Mouse (Mus musculus): Measurements from ENCODE around the gene Itpr3. TPM values are rescaled to one million over a fixed set of nuclear protein-coding genes. Genes with fewer than 3 reads are reported as not detected.
A peak's percentile ranks its signal among the peaks of the same experiment; 100 is the strongest.

Gene Itpr3
- polyA plus RNA-seq, 1 experiment, result 12.5 TPM

DNA sequence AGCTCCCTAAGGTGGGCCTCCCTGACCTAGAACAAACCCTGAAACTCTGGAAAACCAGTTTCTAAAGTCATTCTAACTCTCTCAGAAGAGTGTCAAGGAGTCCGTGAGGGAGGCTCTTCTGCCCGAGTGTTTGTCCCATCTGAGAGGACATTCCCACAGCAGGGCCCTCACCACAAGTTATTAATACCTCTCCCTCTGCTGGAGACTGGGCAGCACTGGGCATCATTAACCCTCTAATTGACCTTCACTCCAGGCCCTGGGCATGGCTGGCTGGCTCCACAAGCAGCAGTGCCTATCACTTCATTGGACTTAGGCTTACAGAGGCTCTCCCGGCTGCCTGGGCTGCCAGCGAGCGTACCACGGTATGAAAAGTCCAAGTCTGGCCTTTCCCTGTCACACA is 101.3 kb downstream of the Itpr3 start:
- Histone ChIP-seq H3K4me1 (ENCODE audit: control insufficient read depth, insufficient read depth, low read length) (peaks cover 1% of the 10 kb centered on the region), H3K4me3 (replicated peaks; ENCODE audit: control insufficient read depth, low read depth, low read length) (no peak overlapping the region), H3K27ac (ENCODE audit: control insufficient read depth, insufficient read depth, low read depth, low read length, poor library complexity) (no peak overlapping the region)
- no peak for TF ChIP-seq POLR2A (IDR thresholded peaks at IDR 0.05; ENCODE audit: borderline replicate concordance, control insufficient read depth, low read depth, low read length)
- TF ChIP-seq CTCF (IDR thresholded peaks at IDR 0.05; ENCODE audit: control insufficient read depth, insufficient read depth, low read length), result no peak
- WGBS, result 93% methylated on average over 6 of the region's 6 CpGs

DNA sequence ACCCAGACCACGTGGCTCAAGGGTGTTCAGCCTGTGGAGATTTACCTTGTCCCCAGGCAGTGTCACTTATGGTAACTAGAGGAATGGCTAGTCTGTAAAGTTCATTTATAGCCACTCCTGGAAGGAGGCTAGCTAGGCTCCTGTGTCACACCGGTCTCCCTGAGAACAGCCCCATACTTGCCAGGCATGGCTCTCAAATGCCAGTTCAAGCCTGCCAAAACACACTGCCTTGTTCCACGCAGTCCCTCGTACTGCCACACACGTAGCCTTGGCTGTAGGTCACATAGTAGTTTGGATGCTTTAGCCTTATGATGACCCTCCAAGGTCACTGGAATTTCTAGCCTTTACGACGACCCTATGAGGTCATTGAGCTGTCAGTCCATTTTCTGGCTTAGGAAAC is 102.1 kb downstream of the Itpr3 start:
- H3K27ac ChIP-seq (ENCODE audit: control insufficient read depth, insufficient read depth, low read depth, low read length, poor library complexity), result no peak overlapping the region
- H3K4me3 ChIP-seq (replicated peaks; ENCODE audit: control insufficient read depth, low read depth, low read length), result no peak overlapping the region
- TF ChIP-seq POLR2A (IDR thresholded peaks at IDR 0.05; ENCODE audit: borderline replicate concordance, control insufficient read depth, low read depth, low read length) (no peak), CTCF (IDR thresholded peaks at IDR 0.05; ENCODE audit: control insufficient read depth, insufficient read depth, low read length) (no peak)
- WGBS, result 77% methylated on average over 7 of the region's 7 CpGs
- H3K4me1 ChIP-seq (ENCODE audit: control insufficient read depth, insufficient read depth, low read length), result no peaks in the 10 kb centered on the region

DNA sequence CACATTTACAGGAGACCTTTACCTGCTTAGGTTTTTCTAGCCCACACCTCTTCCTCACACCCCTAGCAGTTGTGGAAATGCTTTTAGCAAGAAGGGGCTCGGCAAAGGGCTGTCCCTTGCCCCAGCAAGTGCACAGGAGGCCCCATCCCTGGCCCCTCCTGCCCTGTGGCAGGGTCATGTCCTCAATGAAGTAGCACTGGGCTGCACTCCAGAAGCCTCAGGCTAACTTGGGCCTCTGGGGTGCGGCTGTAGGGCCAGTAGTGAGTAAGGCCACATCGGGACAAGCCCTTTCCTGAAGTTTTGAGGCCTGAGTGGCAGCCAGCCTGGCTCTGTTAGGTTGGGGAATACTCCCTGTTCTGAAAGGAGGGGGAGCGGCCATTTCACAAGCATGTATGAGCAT is 103.8 kb downstream of the Itpr3 start:
- 50% methylated on average over 4 of the region's 4 CpGs for WGBS
- H3K27ac ChIP-seq (ENCODE audit: control insufficient read depth, insufficient read depth, low read depth, low read length, poor library complexity), result no peak overlapping the region
- no peaks in the 10 kb centered on the region for H3K4me1 ChIP-seq (ENCODE audit: control insufficient read depth, insufficient read depth, low read length)
- TF ChIP-seq POLR2A (IDR thresholded peaks at IDR 0.05; ENCODE audit: borderline replicate concordance, control insufficient read depth, low read depth, low read length) (no peak), CTCF (IDR thresholded peaks at IDR 0.05; ENCODE audit: control insufficient read depth, insufficient read depth, low read length) (no peak)
- H3K4me3 ChIP-seq (replicated peaks; ENCODE audit: control insufficient read depth, low read depth, low read length), result no peak overlapping the region

DNA sequence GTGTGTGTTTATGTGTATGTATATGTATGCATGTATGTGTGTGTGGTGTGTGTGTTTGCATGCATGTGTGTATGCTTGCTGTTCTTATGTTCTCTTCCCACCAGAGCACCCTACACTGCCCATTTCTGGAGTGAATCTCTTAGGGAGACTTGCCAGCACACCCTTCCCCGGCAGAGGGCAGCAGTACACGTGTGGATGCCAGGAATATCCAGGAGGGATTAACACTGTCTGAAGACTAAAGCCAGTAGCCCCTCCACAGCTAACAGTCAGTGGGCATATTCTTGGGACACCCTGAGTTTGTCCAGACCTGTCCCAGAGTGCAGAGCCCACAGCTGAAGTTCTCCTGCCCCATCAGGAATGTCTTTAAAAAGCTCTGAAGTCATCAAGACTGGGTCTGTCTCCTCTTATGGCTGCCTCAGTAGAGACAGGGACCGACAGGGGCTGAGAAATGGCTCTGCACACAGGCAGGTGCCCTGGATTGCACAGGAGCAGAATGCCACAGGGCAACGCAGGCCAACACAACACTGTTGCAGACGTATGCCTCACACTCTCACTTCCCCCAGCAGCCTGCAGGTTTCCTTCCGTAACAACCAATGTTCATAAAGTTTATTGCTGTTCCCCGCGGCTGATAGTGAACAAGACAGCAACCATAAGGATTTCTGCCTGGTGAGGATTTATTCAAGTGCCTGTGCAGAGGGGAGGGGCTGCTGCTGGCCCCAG is 108.1 kb downstream of the Itpr3 start:
- Histone ChIP-seq H3K4me1 (ENCODE audit: control insufficient read depth, insufficient read depth, low read length) (no peaks in the 10 kb centered on the region; the same call in 1 of the 2 replicates), H3K4me3 (replicated peaks; ENCODE audit: control insufficient read depth, low read depth, low read length) (no peak overlapping the region), H3K27ac (ENCODE audit: control insufficient read depth, insufficient read depth, low read depth, low read length, poor library complexity) (0 out of 2 replicates have a peak overlapping the region, but pooled peaks have one; percentile 38)
- 37% methylated on average over 8 of the region's 8 CpGs for WGBS
- TF ChIP-seq CTCF (IDR thresholded peaks at IDR 0.05; ENCODE audit: control insufficient read depth, insufficient read depth, low read length) (peak; percentile 30; the same call in 1 of the 2 replicates), POLR2A (IDR thresholded peaks at IDR 0.05; ENCODE audit: borderline replicate concordance, control insufficient read depth, low read depth, low read length) (no peak)

DNA sequence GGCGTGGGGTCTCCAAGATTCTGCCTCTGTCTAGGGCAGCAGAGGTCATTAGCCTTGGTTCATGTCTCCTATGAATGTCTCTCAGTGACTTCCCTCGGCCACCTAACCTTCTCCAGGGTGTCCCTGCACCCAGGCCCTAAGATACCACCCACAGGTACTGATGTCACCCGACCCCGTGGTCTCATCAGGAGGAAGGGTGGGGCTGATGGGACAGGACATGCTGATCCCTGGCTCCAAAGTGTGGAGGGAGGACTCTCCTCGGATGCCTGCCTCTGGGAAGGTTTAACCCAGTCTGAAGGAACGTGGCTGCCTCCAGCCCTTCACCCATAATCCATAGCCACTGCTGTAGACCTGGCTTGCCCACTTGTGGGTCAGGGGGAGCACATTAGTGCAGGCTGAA is 109.8 kb downstream of the Itpr3 start:
- TF ChIP-seq CTCF (IDR thresholded peaks at IDR 0.05; ENCODE audit: control insufficient read depth, insufficient read depth, low read length), result no peak
- no peak for TF ChIP-seq POLR2A (IDR thresholded peaks at IDR 0.05; ENCODE audit: borderline replicate concordance, control insufficient read depth, low read depth, low read length)
- H3K4me3 ChIP-seq (replicated peaks; ENCODE audit: control insufficient read depth, low read depth, low read length), result no peak overlapping the region
- H3K27ac ChIP-seq (ENCODE audit: control insufficient read depth, insufficient read depth, low read depth, low read length, poor library complexity), result no peak overlapping the region
- WGBS, result 82% methylated on average over 6 of the region's 6 CpGs
- no peaks in the 10 kb centered on the region; the same call in 1 of the 2 replicates for H3K4me1 ChIP-seq (ENCODE audit: control insufficient read depth, insufficient read depth, low read length)

DNA sequence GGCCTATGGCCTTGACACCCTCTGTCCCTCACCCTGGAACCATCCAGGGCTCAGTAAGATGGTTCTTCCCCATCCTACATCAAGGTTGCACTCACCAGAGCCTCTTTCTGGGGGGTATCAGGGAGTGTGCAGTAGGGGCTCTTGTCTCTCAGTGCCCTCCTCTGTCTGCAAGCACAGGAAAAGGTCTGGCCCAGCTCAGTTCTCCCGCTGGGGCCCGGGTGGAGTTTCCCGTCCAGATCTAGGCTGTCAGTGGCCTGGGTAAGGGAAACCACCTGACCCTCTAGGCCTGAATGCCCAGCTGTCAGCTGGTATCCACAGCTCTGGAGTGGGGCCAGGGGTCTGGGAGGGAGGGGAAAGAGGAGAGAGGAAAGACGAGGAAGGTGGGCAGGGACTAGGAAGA is 110.4 kb downstream of the Itpr3 start, which contains the start of gene Ip6k3:
Gene Ip6k3 (minus strand): TSS at position 251 of the 400 bp plus-strand sequence.
- H3K4me1 ChIP-seq (ENCODE audit: control insufficient read depth, insufficient read depth, low read length), result no peaks in the 10 kb centered on the region; the same call in 1 of the 2 replicates
- no peak within 1 kb of the TSS for H3K4me3 ChIP-seq (replicated peaks; ENCODE audit: control insufficient read depth, low read depth, low read length)
- H3K27ac ChIP-seq (ENCODE audit: control insufficient read depth, insufficient read depth, low read depth, low read length, poor library complexity), result no peak within 1 kb of the TSS
- 52% methylated on average over 4 of the region's 4 CpGs for WGBS
- no peak for TF ChIP-seq POLR2A (IDR thresholded peaks at IDR 0.05; ENCODE audit: borderline replicate concordance, control insufficient read depth, low read depth, low read length)
- no peak for TF ChIP-seq CTCF (IDR thresholded peaks at IDR 0.05; ENCODE audit: control insufficient read depth, insufficient read depth, low read length)

DNA sequence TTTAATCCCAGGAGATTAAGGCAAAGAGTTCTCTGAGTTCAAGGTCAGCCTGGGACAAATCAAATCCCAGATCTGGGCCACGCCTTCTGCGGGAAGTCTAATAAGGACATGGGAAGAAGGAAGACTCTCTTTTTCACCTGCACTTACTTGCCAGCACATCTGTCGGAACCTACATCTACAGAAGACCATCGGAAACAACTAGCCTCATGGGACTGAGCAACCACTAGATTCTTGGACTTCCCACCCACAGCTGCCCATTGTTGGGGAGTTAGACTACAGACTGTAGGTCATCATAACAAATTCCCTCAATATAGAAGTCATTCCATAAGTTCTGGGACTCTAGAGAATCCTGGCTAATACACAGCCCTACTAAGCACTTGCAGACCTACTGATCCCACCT is 111.5 kb downstream of the Itpr3 start:
- H3K4me1 ChIP-seq (ENCODE audit: control insufficient read depth, insufficient read depth, low read length), result no peaks in the 10 kb centered on the region; the same call in 1 of the 2 replicates
- TF ChIP-seq CTCF (IDR thresholded peaks at IDR 0.05; ENCODE audit: control insufficient read depth, insufficient read depth, low read length), result no peak
- no peak for TF ChIP-seq POLR2A (IDR thresholded peaks at IDR 0.05; ENCODE audit: borderline replicate concordance, control insufficient read depth, low read depth, low read length)
- no peak overlapping the region for H3K4me3 ChIP-seq (replicated peaks; ENCODE audit: control insufficient read depth, low read depth, low read length)
- H3K27ac ChIP-seq (ENCODE audit: control insufficient read depth, insufficient read depth, low read depth, low read length, poor library complexity), result no peak overlapping the region
- WGBS, result 87% methylated on average over 4 of the region's 4 CpGs

DNA sequence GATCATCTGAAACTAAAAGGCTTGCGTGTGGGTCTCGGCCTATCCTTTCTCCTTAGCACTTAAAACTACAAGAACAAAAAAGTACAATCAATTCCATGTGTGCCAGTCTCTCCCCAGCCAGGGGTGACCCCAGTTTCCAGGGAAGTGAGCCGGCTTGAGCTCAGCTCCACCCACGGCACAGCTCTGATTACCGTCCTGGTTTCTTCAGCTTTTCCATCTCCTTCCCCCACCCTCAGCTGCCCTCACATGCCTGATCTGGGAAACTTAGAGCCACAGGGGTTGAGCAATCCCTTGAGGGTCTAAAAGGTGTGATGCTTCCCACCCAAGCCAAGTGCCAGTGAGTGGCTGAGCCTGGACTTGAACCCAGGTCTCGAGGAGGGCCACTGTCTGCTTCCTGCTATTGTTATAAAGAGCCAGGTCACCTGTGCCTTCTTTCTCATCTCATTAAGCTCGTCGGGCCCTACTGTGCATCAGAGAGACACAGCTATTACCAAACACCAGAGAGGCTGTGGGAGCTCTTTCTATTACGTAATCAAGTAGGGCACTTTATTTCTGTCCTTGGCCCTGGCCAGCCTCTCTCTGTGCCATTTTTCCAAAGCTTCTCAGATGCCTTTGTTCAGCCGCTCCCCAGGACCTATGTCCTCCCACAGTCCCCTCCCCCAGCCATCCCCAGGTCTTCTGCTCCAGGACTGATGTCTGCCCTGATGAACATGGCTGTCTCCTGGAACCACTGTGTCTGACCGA is 113.0 kb downstream of the Itpr3 start:
- no peaks in the 10 kb centered on the region; the same call in 1 of the 2 replicates for H3K4me1 ChIP-seq (ENCODE audit: control insufficient read depth, insufficient read depth, low read length)
- TF ChIP-seq POLR2A (IDR thresholded peaks at IDR 0.05; ENCODE audit: borderline replicate concordance, control insufficient read depth, low read depth, low read length), result no peak
- TF ChIP-seq CTCF (IDR thresholded peaks at IDR 0.05; ENCODE audit: control insufficient read depth, insufficient read depth, low read length), result no peak
- WGBS, result 62% methylated on average over 11 of the region's 11 CpGs
- peak overlapping the region; percentile 45 for H3K27ac ChIP-seq (ENCODE audit: control insufficient read depth, insufficient read depth, low read depth, low read length, poor library complexity)
- H3K4me3 ChIP-seq (replicated peaks; ENCODE audit: control insufficient read depth, low read depth, low read length), result no peak overlapping the region

Measured in bone marrow, adult 2 months (tissue).